Mouse (Mus musculus) layer of hippocampus, postnatal 36 days (tissue): Measurements from ENCODE around the gene Pde10a. TPM values are rescaled to one million over a fixed set of nuclear protein-coding genes. Genes with fewer than 3 reads are reported as not detected.
"Not testable (repeated sequence)": the region's sequence is repeated elsewhere in the genome, so short reads cannot be mapped to it uniquely, and the experiment has no call there.

ENCODE experiments used
- DNase-seq, 2 experiments: peaks; one replicate each; pipeline ENCODE4 v3.0.0; 2022
- total RNA-seq, 2 experiments: library from RNA; stranded (reverse); gene quantifications; 2 replicates each; pipeline ENCODE4 v1.2.3; 2021

Pde10a gene
- total RNA-seq, 2 experiments from 2014 or later: 61.6 to 68.7 TPM

DNA sequence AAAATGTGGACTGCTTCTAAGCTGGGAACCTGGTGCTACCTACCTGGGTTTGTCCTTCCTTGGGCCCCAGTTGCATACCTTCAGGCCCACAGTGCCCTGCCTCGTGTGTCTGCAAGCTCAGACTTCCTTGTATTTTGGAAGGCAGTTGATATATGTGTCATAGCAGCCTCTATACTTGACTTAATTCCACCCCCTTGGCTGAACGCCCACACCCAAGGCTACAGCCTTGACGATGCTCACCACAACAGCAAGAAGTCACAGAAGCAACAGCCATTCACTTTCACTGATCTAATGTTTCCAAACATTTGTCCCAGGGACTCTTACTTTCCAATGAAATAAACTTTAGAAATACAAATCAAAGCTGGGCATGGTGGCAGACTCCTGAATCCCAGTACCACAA, 123.1 kb downstream of the Pde10a start:
- DNase-seq: no peak

DNA sequence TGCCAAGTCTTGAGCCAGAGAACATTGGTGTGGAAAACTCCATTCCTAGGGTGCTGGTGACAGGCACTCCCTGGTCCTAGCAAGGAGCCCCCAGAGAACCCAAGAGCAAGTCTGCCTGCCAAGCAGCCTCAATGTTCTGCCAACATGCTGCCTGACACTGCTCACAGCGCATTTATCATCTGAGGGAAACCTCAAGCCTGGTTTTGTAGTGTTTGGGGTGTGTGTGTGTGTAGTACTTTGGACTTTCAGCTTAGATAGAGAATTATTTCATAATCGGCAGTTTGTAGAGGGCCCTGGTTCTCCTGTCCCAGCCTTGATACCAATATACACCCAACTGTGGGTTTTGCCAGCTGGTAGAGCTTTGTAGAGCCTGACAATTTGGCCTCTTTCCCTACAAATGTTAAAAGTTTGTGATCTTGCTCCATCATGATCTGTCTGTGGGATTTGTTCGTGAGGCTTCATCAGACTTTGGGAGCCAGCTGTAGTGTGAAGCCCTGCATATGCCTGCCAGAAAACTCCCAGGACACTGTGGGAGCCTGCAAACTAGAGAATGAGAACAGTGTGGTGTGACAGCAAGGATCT, 127.6 kb downstream of the Pde10a start:
- peak; percentile 33 to 52 for DNase-seq

DNA sequence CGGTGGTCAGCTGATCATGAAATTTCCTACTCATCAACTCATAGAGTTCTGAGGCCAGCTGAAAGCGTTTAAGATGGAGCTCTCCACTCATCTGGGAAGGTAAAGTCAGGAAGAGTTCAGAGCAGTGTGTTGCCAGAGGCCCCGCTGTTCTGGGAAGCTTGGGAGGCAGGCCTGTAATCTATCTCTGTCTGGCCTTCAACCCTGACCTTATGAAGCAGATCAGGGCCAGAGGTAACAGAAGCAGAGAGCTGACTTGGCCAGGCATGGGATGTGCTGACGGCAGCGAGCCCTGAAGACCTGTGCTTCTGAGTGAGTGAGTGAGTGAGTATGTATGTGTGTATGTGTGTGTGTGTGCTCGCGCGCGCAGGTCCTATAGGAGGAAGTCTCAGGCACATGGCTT, 132.5 kb downstream of the Pde10a start:
- no peak for DNase-seq

DNA sequence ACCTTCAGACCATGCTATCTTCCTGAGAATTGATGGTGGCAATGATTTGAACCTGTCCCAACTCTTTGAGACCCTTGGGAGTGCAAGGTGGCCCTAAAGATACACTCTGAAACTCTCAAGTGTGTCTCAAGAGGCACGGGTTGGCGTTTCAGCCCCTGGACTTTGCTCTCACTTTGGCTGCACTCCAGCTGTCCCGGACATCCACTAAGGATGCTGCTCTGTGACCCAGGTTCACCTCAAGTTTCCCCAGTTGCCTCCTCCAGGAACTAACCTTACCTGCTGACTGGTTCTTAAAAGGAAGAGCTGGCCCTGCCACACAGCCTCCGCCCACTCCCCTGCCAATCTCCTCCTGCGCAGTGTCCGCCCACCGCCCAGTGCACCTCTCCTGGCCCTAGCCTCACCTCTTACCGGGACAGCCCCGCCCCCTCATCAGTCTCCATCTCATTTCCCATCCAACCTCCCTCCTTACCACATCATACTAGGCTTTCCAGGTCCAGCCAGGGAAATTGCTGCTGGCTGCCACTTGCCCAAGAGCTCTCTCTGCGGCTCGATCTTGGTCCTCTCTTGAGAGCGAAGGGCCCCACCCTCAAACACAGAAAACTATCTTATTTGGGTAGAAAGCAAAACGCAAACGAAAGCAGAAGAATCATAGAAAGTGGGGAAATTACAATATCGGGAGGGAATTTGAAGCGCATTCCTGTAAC, 133.7 kb downstream of the Pde10a start:
- no peak for DNase-seq

DNA sequence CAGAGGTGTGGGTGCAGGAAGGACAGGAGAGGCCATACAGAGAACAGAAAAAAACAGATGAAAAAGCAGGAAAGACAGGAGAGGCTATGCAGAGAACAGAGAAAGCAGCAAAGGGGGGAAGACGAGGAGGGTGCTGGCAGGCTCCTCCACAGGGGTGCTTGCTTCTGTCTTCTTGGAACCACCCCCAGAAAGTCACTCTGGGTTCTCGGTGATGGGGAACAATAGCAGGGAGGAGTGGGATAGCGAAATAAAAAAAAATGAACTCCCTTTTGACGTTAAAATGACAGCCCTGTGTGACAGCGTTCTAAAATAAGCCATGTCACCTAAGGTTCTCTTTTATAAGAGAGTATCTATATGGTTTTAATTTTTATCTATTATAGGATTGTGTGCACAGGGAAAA, 141.7 kb downstream of the Pde10a start:
- no peak for DNase-seq

DNA sequence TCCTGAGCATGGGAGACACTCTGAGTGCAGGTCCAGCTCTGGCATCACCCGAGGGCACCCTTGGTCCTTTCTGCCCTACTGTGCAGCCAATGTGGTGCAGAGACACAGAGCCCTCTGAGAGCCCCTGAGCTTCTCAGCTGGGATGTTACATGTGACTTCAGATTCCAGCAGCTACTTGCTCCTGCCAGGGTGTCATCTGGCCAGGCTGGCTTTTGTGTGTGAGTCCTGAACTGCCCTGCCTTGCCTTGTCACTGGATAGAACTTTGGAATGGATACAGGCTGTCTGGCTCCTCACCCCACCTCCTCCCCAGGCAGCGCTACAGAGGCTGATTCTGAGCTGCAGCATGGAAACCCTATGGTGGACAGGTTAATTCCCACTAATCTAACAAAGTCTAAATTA, 149.5 kb downstream of the Pde10a start:
- DNase-seq: no peak

DNA sequence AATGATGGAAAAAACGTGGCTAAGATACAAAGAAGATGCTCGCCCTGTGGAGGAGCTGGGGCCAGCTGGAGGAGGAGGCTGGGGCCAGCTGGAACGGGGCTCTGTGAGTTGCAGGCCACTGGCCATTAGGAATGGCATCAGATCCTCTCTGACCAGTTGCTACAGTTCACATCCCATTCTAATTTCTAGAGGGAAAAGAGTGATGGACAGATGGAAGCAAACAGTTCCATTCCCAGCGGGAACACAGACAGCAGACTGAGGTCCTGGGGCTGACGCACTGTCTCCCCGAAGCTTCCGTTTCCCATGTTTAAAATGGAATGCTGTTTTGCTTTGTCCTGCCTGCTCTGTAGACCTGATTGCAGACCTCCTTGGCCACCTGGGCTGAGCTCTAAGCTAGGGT, 161.2 kb downstream of the Pde10a start:
- DNase-seq: no peak

DNA sequence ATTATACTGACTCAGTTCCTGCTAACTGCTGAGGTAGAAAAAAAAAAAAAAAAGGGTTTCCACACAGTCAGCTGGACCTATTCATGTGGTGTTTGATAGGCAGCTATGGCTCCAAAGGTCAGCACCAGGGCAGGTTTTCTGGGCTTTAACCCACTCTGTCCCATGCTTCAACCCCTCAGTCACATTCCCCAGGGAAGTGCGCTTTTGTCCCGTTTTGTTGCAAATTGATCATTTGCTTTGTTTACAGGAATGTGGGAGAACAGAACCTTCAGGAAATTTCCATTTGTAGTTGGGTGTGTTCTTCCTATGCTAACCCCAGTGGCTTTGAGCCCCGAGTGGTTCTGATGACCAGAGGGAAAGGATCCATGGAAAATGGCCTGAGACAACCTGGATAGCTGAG, 162.9 kb downstream of the Pde10a start:
- no peak for DNase-seq

DNA sequence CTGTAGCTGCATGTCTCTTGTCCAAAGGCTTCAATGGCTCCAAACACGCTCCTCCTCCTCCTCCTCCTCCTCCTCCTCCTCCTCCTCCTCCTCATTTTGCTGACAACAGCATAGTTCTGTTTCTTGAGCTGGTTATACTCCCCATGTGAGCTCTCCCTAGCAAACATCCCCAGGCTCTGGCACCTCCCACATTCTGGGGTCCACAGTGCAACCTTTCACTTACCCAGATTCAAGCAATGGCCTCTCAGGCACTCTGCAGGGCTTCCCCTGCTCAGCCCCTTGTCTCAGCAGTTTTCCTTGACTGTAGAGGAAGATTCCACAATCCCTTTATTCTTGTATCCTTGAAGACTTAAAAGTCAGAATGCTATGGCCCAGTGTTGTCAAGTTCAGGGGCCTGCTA, 173.1 kb downstream of the Pde10a start:
- no peak for DNase-seq

DNA sequence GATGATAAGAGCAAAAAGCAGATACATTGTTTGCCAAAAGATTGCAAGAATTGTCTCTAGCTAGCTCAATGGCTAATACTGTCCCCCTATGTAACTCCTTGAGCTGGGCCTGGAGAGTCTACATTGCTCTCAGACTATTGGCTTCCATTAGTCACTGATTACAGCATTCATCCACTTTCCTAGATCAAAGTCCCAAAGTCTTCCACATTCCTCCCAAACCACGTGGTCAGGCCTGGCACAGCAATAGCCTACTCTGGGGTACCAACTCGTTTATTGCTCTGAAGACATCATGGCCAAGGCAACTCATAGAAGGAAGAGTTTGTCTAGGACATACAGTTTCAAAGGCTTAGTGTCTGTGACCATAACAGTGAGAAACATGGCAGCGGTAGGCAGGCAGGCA, 173.6 kb downstream of the Pde10a start:
- DNase-seq: no peak

DNA sequence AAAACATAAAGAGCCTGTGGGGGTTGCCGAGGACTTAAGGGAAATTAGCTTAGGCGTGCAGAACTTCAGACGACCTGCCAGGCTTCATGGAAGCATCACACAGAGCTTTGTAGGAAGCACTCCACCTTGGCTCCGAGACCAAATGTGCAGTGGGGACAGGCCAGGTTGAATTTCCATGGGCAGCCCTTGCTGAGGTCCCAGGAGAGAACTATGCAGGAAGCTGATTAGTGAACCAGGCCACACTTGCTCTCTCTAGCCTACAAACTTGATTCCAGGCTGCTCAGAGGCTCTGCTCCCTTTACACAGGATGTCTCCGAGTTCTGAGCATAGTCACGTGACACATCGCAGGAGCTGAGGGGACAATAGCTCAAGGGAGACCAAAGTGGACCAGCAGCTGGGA, 175.9 kb downstream of the Pde10a start:
- DNase-seq: no peak

DNA sequence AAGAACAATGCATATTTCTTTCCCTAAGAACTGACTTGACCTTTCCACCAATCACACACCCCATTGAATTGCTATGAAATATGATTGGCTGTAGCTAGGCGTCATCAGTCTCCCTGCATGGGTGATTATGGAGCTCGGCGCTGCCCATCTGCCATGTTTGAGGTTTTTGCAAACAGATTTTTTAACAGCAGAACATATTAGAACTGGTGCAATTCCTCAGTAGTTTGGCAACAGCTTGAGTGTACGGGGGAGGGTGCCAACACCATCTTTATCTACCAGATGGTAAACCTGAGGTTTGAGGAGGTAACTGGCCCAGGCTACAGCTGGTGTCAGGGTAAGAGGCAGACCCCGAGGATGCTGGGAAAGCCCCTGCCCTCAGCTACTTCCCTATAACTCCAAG, 177.3 kb downstream of the Pde10a start:
- peak; percentile 71 to 72 for DNase-seq

DNA sequence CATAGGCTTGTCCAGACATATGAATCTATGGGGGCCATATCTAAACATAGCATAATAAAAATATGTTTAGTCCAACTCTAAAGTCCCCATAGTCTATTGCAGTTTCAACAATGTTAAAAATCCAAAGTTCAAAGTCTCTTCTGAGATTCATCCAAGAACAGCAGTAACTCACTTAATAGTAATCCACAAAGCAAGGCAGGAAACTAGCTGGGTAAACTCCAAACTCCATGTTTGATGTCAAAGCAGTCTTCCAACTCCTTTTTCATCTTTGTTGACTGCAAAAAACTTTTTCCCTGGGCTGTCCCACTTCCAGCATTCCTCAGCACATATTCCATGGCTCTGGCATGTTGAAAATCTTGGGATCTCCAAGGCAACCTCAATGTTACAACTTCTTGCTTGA, 182.8 kb downstream of the Pde10a start:
- DNase-seq: no peak

DNA sequence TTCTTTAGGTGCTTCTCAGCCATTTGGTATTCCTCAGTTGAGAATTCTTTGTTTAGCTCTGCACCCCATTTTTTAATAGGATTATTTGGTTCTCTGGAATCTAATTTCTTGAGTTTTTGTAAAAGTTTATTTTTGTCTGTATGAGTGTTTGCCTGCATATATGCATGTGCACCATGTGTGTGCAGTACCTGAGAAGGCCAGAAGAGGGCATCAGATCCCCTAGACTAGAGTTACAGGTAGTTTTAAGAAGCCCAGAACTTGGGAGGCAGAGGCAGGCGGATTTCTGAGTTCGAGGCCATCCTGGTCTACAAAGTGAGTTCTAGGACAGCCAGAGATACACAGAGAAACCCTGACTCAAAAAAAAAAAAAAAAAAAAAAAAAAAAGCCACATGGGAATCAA, 187.6 kb downstream of the Pde10a start:
- DNase-seq: not testable (repeated sequence)

DNA sequence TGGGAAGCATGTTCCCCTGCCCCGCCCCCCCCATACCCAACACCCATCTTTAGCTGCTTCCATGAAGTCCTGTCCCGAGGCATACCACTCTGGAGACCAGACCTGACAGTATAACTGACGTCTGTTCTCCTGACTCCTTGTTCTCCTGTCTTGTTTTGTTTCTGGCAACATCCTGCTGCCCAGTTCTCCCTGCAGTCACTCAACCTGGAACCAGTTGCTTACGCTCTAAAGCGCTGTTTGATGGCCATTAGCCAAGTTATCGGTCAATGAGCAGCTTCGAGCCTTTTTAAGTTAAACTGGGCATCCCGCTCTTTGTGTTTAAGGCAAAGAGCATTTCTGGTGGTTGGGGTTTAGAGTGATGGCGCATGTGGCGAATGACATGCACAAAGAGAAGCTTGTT, 195.8 kb downstream of the Pde10a start:
- DNase-seq: no peak

DNA sequence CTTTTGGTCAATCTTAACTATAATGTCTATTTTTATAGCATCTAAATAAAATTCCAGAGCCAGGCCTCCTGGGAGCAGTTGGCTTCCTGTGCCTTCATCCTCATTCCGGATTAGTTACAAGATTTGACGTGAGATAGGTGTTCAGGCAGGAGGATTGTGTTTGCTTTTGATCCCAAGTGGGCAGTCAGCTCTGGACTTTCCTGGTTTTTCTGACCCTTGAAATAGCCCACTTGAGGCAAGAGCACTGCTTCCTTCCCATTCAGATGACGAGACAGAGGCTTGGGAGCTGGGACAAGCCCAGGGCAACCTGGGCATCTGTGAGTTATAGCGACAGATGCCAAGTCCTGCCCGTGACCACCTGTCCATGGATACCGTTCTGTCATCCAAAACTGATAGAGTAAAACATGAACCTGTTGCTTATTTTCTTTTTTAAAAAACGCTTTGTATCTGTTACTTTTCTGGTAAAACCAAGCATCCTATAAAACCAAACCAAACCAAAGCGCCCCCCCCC, 199.3 kb downstream of the Pde10a start:
- no peak for DNase-seq

DNA sequence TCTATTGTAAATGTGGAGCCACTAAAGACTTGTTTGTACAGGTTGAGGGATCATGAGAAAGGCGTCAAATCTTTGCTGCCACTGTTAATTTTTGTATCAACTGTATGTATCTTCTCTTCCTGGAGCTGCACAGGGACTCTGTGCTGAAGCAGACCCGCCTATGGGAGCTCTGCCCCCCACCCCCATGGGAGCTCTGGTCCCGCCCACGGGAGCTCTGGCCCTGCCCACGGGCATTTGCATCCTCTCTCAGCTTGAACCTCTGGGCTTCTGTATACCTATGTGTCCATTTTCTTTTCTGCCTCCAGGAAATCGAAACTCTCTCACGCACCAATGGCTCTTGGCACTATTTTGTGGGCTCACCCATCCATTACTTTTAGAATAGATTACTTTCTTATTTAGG, 203.5 kb downstream of the Pde10a start:
- no peak for DNase-seq

DNA sequence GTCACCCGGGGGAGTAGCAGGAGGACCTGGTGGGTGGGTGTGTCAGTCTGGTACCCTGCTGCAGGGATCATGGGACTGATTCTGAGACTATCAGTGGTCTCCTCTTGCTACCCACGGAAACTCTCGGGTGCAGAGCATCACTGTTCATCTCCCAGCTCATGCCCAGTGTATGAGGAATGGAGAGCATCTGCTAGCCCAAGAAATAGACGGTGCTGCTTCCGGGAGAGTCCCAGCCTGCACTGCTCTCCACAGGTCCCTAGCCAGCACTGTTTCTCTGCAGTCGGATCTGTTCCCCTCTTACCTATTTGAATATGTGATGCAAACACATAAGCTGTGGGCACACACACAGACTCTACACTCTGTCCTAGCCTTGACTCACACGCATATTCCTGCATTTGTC, 204.6 kb downstream of the Pde10a start:
- no peak for DNase-seq

DNA sequence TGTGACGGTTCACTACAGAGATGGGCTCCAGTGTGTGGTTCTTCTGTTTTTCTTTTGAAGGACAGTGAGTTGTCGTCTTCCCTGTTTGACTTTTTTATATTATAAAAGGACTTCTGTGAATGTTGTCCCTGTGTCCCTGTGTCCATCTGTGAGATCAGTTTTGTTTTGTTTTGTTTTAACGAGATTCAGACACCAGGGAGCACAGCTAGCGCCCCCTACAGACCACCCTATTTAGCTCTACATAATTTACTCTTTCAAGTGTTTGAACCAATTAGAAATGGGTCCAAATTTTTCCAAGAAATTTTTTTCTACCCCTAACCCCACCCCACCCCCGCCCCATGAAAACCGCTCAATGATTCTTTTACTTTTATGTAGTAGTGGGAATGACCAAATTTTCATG, 205.9 kb downstream of the Pde10a start:
- no peak for DNase-seq

DNA sequence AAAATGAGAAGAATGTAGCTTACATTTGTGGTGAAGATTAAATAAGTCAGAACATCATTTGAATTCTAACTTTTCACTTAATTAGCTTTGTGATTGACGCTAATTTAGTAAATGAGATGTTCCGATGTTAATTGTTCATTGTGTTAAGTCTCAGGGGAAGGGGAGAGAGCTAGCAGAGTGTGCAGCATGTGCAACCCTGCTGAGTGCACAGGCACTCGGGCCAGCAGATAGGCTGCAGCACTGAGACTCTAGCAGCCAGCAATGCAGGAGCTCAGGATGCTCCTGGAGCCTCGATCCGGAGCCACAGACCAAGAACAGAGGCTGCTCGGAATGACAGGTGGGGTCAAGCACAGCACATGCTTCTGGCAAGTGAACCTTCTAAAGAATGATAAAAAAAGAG, 211.1 kb downstream of the Pde10a start:
- DNase-seq: no peak

DNA sequence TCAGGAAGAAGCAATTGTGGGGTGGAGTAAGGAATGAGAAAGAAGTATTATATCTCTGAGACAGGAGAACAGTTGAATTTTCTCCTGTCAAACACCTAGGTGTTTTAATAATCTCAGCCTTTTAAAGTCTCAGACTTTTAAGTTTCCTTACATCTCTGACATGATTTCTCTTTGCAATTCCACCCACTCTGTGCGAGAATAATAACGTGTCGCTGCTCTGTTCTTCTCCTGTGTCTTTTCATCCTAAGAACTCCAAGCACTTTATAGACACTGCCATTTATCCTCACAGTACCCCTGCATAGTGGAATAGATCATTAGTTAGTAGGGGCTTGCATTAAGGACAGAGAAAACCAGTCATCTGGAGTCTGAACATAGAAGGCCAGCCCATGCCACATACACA, 217.6 kb downstream of the Pde10a start:
- DNase-seq: no peak

DNA sequence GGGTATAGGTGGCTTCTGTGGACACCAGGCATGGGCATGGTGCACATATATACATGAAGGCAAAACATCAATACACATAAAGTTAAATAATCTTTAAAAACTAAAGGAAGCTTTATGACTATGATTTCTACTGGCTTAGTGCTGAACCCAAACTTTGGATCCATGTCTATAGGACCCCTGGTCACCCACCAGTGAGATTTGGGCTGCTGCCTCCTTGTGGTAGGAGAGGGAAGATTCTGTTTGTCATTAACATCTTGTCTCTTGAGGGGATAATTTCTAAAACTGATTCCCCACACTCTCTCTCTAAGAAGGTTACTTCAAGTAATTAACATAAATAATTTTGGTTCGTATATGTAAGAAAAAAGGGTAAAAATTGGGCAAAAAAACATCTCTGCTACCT, 220.2 kb downstream of the Pde10a start:
- no peak for DNase-seq

DNA sequence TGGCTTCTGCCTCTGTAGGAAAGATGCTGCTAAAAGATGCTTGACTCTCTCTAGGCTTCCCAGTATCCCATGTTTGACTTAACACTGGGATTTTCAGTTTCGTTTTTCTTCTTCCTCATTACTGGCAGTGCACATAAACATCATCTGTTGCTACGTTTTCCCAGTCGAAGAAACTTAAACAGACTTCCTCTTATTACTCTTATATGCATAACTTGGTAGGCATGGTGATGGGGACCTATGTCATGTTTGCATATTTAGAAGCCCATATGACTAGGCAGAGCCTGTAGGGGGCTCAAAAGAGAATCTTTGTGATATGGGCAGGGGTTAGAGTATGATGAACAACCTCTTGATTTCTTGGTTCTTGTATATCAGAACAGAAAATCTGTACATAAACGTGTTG, 224.3 kb downstream of the Pde10a start:
- no peak for DNase-seq

DNA sequence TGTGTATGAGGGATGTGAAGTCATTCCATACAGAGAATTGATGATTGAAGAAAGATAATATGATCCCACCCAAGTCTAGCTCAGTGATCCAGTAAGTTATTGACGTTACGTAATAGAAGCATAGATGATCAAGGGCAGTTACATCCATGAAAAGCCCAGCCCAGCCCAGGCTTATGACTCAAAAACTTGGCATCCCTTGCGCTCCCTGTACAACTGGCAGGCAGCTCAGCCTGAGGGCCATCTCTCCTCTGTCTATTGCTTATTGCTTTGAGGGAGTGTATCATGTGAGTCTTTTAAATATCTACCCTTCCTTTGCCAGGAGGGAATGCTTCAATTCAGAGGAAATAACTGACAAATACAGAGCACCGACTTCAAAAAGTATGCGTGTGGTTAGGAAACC, 232.4 kb downstream of the Pde10a start:
- no peak for DNase-seq

DNA sequence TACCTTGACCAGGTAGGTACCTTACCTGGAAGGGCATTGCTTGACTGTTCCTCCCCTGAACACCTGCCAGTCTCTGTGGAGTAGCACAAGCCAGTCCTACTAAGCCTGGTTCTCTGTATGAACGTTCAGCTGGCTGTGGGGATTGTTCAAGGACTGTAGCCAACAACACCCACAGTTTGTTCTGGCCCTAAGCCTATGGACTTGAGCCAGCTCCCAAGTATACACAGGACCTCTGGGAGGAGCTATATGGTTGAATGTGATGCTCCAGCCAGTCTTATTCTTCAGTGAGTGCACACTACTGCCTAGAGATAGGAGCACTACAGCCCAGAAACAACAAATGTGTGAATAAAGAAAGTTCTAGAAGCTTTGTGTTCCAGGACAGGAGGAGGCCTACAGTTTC, 238.1 kb downstream of the Pde10a start:
- peak; percentile 40 to 49 for DNase-seq
